Mouse (Mus musculus) right cerebral cortex, postnatal 10 days (tissue): ENCODE measurements around the gene Srsf2.
A peak's percentile ranks its signal among the peaks of the same experiment; 100 is the strongest.
"Not testable (repeated sequence)": the region's sequence is repeated elsewhere in the genome, so short reads cannot be mapped to it uniquely, and the experiment has no call there.

Source experiments
- DNase-seq, 2 experiments: peaks; one replicate each; pipeline ENCODE4 v3.0.0; 2021; ENCODE audit warnings: low spot score in 2 of 2

The Srsf2 gene

DNA sequence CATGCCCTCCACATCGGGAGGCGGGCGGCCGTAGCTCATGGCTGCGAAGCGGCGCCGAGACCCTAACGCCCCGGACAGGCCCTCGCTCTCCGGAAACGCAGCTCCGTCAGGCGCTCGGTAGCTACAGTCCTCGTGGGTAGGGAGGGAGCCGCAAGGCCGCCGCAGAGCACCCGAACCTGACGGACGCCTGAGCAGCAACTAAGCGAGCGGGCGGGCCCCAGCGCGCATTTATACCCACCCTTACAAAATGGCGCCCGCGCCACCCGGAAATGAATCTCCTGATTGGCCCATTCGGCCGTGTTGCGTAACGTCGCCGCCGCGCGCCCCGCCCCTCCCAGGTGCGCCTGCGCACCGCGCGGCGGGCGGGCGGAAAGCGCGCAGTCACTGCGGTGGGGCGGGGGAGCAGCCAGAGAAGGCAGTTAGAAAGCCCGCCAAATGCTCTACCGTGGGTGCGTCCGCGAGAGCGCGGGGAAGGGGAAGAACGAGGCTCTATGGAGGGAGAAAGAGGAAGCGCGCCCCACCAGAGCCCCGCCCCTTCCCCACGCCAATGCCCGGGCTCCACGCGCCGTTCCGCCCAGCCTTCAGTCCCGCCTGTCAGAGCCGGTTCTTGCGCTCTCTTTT lies at the start of gene Srsf2:
Srsf2 (minus strand) TSS at position 204 of the 621 bp plus-strand sequence.
- peak; percentile 98 for DNase-seq

DNA sequence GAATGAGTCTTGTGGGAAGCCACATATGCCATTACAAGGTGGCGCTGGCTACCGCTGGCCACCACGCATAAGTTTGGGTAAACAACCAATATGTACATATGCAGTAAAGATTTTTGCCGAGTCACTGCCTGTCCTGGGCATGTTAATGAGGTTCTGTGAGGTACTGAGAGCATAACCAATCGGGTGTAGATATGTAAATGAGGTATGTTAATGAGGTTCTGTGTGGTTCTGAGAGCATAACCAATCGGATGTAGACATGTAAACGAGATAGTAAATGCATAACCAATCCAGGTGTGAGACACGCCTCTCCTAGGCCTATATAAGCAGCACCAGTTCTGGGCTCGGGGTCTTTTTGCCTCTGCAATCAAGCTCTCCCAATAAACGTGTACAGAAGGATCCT lies 49.7 kb upstream of the Srsf2 start:
- not testable (repeated sequence) for DNase-seq

DNA sequence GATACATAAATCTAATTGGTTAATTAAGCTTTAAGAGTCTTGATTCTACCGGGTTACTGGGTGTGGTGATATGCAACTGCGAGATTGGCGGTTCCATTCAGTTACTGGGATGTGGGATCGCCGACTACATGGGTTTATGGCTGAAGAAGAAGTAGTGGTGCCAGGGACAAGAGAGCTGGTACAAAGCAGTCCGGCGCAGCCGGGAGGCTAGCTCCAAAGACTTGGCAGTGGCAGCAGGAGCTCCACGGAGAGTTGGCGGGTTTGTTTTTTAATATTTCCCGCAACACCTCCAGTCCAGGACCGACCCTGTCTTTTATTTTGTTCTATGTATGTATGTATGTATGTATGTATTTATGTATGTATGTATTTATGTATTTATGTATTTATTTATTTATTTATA lies 46.4 kb upstream of the Srsf2 start:
- DNase-seq, result no peak

GRCm38 (mm10) chr11:116895402-116895801 lies 42.5 kb upstream of the Srsf2 start:
- no peak for DNase-seq

DNA sequence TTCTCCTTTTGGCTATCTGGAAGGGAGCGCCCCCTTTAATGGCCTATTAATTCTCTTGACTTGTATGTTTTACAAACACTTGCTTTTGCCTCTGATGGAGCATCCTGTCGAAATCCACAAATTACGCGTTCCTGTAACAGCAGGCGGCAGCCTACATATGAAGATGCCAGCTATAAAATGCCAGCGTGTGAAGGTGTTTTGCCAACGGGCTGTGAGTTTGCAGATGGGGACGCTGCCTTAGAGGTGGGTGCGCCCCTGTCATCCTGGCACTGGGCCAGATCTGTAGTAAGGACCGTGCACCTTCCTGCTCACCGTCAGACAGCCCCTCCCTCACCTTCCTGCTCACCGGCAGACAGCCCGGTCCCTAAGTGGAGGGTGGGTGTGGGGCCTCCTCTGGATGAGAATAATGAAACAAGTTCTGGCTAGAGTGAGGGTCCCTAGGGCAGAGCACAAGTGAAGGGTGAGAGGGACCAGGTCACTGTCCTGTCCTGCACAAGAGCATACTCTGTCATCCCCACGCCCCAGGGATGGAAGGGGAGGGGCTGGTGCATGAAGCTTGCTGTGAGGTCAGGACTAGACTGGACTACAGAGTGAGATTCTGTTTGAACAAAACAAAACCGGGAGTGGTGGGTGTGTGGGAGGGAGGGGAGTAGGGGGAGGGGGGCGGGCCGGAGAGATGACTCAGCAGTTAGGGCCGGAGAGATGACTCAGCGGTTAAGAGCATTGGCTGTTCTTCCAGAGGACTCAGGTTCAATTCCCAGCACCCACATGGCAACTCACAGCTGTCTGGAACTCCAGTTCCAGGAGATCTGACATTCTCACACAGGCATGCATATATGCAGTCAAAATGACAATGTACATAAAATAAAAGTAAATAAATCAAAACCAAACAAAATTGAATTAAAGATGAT lies 40.9 kb upstream of the Srsf2 start:
- peak; percentile 46 to 50 for DNase-seq

GRCm38 (mm10) chr11:116887136-116887535 lies 34.2 kb upstream of the Srsf2 start:
- DNase-seq, result no peak

DNA sequence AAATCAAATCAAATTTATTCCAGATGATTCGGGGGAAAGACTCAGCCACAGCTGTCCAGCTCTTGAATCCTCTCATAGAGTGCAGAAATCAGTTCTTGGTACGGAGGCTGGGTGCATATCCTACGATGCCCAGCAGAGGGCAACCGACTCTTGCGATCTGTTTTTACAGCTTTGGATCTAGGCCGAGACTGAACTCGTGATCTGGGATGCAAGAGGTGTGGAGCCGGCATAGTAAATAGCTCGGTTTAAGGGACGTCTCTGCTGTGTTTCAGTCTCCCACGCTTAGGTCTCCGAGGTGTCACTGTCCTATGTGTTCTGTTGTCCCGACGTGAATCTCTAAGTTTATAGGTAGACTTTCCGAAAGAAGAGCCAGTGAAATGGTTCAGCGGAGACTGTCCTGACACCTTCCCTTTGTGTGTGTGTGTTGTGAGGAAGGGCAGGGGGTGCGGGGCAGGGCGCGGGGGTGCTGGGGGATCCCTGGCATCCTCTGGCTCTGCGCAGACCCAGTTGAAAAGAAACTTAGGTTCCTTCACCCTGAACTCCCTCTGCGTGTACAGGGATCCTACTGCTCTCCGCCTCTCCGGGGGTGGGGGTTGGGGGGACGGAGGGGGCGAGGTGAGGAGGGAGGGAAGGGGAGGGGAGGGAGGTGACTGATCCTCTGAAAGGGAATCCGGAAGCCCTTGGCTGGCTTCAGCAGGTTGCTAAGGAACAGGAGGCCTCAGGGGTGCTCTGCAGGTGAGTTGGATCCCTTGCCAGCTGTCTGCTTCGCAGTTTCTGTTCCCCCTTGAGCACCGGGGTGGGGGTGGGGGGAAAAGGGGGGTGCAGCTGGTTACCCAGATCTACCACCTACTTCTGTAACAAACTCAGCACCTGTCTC lies 32.6 kb upstream of the Srsf2 start:
- DNase-seq, result peak; percentile 85 to 87

- no peak for DNase-seq
Measured at GRCm38 (mm10) chr11:116884061-116884460, 31.2 kb upstream of the Srsf2 start.

GRCm38 (mm10) chr11:116882446-116882845 lies 29.6 kb upstream of the Srsf2 start:
- DNase-seq, result no peak

GRCm38 (mm10) chr11:116881440-116881839 lies 28.5 kb upstream of the Srsf2 start:
- no peak for DNase-seq

DNA sequence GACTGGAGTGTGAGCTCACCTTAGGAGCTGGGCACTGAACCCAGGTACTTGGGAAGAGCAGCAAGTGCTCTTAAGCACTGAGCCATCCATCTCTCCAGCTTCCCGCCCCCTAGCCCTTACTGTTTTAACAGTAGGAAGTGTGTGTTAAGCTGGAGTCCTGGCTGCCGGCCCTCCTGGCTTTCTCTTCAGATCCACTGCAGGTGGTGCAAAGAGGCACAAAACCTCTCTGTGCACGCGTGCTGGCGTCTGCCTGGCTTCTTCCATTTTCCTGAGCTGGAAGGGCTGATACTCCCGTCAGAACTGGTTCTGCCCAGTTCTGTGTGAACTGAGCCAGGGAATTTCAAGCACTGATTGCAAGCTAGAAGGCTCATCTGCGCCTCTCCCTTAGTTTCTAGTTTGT lies 27.9 kb upstream of the Srsf2 start:
- DNase-seq, result peak; percentile 55 to 58

- peak in 1 of 2 experiments; percentile 38 for DNase-seq
Measured at GRCm38 (mm10) chr11:116878454-116878853, 25.6 kb upstream of the Srsf2 start.

DNA sequence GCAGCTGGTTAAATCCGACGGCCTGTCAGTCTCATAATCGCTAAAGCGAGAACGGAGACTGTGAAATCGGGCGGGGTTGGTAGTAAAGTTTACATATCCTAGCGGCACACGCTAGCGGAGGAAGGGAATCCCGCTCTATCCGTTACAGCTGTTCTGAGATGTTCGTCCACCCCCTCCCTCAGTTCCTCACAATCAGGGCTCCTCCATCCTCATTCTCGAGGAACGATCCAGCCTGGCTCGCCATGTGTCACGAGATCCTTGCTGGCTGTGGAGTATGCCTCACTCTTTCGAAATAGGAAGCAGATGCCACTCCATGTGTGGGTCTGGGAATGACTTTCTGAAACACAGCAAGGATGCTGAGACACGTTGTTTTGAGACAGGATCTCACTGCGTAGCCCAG lies 21.1 kb upstream of the Srsf2 start:
- DNase-seq, result peak; percentile 59 to 70

GRCm38 (mm10) chr11:116871538-116871937 lies 18.6 kb upstream of the Srsf2 start:
- DNase-seq, result no peak

DNA sequence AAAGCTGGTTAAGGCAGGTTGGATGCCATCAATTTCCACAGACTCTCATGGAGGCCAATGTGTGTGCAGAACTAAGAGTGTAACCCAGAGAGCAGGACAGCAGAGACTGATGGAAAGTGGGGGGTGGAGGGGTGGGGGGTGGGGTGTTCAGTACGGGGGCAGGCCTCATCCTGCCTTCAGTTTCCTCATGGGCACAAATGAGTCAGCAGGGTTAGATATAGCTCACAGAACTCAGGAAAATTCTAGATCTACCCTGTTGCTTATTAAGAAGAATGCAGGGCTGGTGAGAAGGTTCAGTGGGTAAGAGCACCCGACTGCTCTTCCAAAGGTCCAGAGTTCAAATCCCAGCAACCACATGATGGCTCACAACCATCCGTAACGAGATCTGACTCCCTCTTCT lies 16.7 kb upstream of the Srsf2 start:
- no peak for DNase-seq

GRCm38 (mm10) chr11:116869223-116869622 lies 16.3 kb upstream of the Srsf2 start:
- DNase-seq, result no peak

DNA sequence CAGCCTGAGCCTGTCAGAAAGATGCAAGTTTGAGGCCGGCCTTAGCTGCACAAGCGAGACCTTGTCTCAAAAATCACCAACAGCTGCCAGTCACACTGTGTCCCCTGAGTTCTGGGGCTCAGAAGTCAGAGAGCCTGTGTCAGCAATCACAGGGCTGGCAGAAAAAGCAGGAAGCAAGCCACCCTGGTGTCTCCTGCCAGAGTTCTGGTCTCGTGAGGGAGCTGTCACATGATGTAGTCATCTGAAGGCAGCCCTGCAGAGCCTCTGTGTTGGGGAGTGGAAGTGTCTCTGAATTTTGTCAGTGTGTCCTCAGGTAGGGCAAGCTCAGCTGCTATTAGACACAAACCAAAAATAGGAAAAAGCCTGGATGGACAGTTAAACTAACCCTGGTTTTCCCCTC lies 15.2 kb upstream of the Srsf2 start:
- DNase-seq, result peak; percentile 48 to 55

- DNase-seq, result no peak
Measured at GRCm38 (mm10) chr11:116865945-116866585, 13.2 kb upstream of the Srsf2 start.

DNA sequence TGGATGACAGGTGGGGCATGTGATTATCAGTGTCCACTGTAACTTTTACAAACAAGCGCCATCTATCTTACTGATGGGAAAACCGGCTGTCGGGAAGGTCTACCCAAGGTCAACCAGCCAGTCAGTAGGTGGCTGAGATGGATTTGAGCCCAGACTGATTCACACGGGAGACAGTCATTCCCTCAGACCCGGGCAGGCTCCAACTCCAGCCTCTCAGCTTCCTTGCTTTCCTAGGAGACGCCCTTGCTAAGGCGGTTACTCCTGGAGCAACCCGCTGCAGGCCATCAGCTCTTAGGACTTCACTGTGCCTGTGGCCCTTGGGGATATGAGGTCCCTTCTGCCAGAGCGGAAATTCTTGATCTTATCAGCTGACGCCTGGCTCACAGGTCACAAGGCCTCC lies 11.6 kb upstream of the Srsf2 start:
- no peak for DNase-seq

DNA sequence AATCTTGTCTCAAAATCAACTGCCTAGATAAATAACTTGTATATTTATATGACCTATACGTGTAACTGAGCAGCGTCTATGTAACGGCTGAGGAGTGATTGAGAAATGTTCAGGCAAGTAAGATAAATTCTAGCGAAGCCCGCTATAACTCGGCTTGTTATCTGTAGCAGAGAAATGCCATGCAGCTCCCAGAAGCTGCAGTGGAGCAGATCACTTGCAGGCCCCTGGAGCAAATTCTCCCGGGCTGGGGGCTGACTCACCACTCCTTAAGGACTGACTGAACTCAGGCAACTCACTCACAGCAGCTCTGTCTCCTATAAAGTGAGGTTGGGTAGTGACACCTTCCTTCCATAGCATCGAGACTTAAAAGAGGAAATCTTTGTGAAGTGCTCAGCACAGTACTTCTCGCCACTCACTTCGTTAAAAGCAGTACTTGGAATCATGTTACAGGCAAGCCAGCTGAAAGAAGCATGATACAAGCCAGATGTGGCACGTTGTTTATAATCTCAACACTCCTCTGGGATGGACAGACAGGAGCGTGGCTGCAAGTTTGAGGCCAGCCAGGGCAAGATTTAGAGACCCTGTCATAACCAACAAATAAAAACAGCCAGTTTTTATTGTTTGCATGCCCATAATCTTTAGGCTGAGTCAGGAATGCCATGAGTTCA lies 4.4 kb upstream of the Srsf2 start:
- DNase-seq, result no peak

GRCm38 (mm10) chr11:116854279-116854678 lies 1.4 kb upstream of the Srsf2 start:
- DNase-seq, result no peak
